Mouse (Mus musculus): ENCODE measurements at regions not wholly inside any gene's neighbourhood (a gene's known extent, or its start where the extent isn't known, plus 50 kb on each side); places are given as distances from the start of the nearest gene placed in this dataset.

DNA sequence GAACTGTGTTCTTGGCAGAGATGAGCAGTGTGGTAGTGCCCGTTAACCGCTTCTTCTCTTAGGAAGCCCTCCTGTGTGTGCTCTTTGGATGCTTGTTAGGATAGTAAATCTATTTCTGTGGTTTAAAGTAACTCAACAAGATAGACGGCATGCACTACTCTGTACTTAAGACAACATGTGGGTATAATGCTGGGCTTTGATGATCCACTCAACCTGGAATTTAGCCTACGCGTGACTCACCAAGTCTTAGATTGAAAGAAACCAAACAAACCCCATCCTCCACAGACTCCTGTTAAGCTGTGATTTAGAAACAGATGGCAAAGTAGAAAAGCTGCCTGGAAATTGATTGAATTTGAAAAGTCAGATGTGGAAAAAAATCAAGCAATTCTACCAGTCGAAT lies 673.5 kb downstream of the Olfm4 start:
- intact Hi-C loops (cut with DNase I): no loop called here

DNA sequence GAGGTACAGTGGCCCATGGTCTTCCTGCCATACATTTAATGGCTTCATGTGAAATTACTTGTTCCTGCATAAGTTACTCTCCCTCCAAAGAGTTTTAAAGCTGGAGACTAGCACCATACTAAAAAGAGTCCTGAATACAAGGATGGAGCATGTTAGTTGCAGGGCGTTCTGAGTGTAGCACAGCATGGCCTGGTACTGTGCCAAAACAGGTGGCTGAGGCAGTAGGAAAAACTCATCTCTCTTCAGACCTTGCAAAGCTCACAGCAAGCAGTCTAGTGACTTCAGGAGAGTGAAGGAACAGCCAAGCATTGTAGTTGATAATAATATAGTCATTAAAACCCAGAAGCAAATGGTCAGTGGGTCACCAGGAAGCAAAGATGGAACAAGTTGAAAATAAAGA lies 699.0 kb downstream of the Olfm4 start:
- intact Hi-C loops (cut with DNase I): no loop called here

DNA sequence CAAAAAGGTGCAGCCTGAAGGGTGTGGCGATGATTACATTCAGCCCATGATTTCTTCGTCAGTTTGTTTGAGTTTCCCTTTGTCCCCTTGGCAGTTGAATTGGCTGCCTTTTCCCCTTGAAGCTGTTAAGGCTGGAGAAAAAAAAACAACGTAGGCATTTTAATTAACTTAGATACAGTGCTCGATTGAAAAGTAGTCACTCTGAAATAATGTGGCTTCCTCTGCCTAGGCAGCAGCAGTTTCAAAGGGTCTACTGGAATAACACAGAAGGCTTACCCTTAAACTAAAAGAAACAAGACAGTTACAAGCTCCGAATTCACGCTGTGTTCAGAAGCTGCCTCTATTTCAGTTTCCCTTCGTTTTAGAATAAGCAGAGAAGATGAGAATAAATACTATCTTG lies 699.4 kb downstream of the Olfm4 start:
- intact Hi-C loops (cut with DNase I): no loop called here

DNA sequence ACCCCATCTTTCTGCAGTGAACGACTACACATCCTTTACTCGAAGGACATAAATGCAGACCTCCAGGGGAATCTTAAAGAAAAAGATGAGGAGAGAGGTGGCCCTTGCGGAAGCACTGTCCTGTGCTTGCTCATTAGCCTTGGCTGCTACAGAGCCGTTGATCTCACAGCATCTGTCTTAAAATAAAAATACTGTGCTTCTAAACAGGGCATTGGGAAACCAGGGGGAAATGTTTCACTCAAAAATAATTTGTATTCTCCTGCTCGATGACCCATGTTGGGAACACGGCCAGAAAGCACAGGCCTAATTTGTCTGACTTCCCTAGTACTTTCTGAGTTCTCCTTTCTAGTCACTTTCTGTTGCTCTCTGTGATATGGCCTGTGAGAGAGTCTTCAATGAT lies 699.8 kb downstream of the Olfm4 start:
- intact Hi-C loops (cut with DNase I): no loop called here

DNA sequence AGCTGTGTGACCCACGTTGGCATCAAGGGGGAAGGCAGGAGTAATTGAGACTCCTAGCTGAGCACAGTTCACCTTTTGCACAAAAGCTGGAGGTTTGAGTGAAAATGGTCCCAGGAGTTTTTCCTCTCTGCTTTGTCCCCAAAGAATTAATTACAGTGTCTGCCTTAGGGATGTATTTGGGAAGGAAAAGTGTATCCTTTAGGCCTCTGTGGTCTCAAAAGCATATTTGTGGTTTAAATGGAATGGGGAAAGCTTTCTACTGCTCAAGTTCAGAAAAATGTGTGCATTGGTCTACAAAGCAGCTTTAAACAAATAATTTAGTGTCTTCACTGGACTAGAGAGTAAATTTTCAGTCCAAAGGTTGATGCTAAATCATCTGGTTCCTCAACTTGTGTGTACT lies 706.6 kb downstream of the Olfm4 start:
- intact Hi-C loops (cut with DNase I): loop anchor here (10.0 kb wide), 1 partner anchor 156 kb away; no protein-coding TSS in a partner anchor

DNA sequence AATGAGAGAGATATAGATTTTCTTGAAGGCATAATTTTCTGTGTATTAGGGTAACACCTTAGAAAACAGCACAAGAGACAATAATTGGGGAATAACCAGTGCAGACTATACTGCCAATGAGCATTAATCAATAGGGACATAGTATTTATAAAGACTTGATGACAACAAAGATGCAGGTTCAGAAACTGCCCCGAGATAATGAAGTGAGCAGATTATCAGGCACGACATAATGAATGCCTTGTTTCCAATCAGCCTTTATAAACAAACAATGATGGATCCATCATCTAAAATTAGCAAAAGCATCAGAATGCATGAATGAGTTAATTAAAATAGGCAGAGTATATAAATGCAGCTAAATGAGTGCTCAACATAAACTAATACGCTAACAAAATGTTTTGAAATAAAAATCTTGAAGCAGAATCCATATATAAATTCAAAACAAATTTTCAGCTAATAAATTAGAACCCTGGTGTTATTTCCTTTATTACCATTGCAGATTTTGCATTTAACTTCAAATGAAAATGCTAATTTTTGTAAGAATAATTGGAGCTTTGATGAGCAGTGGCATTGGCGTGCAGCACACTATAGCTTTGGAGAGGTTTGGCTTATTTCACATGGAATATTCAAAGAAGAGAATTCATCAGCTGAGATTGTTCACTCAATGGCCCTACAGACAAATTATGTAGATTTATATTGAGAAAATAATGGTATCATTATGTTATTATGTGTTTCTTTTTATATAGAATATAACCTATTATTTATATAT lies 739.1 kb downstream of the Olfm4 start:
- intact Hi-C loops (cut with DNase I): no loop called here

DNA sequence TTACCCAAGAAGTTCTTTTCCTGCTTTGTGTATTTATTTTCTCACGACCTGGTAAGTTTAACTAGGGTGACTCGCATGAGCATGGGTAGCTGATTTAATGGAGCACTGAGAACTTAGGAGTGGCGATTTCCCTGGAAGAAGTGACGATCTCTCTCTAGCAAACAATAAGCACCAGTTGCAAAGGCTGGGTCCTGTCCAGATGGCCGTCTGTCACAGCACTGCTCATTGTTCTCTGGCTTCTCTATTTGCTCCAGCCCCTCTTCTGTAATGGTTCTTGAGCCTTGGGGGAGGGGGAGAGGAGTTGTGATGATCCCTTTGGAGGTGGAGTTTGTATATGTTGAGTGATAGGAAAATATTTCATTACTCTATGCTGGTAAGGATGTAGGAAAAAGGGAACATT lies 747.3 kb downstream of the Olfm4 start:
- intact Hi-C loops (cut with DNase I): no loop called here
